Mouse (Mus musculus) CH12.LX (cell line): ENCODE data around the gene Crip3. TPM values are rescaled to one million over a fixed set of nuclear protein-coding genes. Genes with fewer than 3 reads are reported as not detected.

Experiments used
- DNase-seq: peaks from one replicate; pipeline ENCODE4 v3.0.0-alpha.2; 2013; ENCODE audit errors: extremely low read depth
- H3K27ac ChIP-seq: 2 replicates; pipeline ENCODE4 v1.5.1; 2012; ENCODE audit warnings: low read depth, mild to moderate bottlenecking, control low read depth, moderate library complexity; ENCODE audit not compliant: insufficient read depth
- H3K27me3 ChIP-seq: replicated peaks from 2 replicates; pipeline ENCODE3; 2012; ENCODE audit warnings: inconsistent platforms
- H3K36me3 ChIP-seq, 2 experiments: replicated peaks in 1 of 2; 2 replicates each; pipeline versions ENCODE3 to v1.6.1; 2012; ENCODE audit warnings: inconsistent platforms in 1 of 2, low read length in 1 of 2, mild to moderate bottlenecking in 1 of 2, mixed read lengths in 1 of 2, moderate library complexity in 1 of 2; ENCODE audit not compliant: control insufficient read depth in 1 of 2, insufficient read depth in 1 of 2
- H3K4me1 ChIP-seq, 2 experiments: 2 replicates each; pipeline ENCODE4 v1.6.1; 2012; ENCODE audit warnings: inconsistent platforms in 1 of 2, moderate library complexity in 1 of 2; ENCODE audit not compliant: insufficient read depth in 2 of 2, control insufficient read depth in 1 of 2
- H3K4me2 ChIP-seq: 2 replicates; pipeline ENCODE4 v1.6.1; 2012; ENCODE audit warnings: low read depth, mild to moderate bottlenecking, control low read depth; ENCODE audit not compliant: poor library complexity, insufficient read depth, severe bottlenecking
- H3K4me3 ChIP-seq, 3 experiments: fragments of 150-350 bp in 1 of 3; sonication (generic) in 1 of 3; replicated peaks in 1 of 3; 2 replicates each; pipeline versions ENCODE3 to v1.5.1; 2011 to 2012; ENCODE audit warnings: low read depth in 2 of 3, low read length in 2 of 3, mild to moderate bottlenecking in 2 of 3, moderate library complexity in 2 of 3, control low read depth in 1 of 3, improper control_type of control experiment in 1 of 3, inconsistent platforms in 1 of 3, mixed read lengths in 1 of 3; ENCODE audit not compliant: poor library complexity in 1 of 3
- H3K79me2 ChIP-seq: replicated peaks from 2 replicates; pipeline ENCODE4 v1.6.1; 2012; ENCODE audit warnings: mild to moderate bottlenecking, moderate library complexity; ENCODE audit not compliant: control insufficient read depth, poor library complexity, insufficient read depth, severe bottlenecking; ENCODE audit errors: extremely low read depth
- H3K9ac ChIP-seq: 2 replicates; pipeline ENCODE4 v1.6.1; 2012; ENCODE audit warnings: low read depth, mild to moderate bottlenecking, control low read depth, moderate library complexity; ENCODE audit not compliant: insufficient read depth
- H3K9me3 ChIP-seq: replicated peaks from 2 replicates; pipeline ENCODE3; 2012; ENCODE audit warnings: low read length, inconsistent platforms, mixed read lengths
- BHLHE40 ChIP-seq: IDR thresholded peaks from 2 replicates; pipeline ENCODE4 v1.6.1; 2011; ENCODE audit warnings: mild to moderate bottlenecking, low read depth, low read length, improper control_type of control experiment
- CHD1 ChIP-seq: IDR thresholded peaks from 2 replicates; pipeline ENCODE4 v1.6.1; 2012; ENCODE audit warnings: low read depth, low read length, improper control_type of control experiment, inconsistent platforms
- CTCF ChIP-seq, 2 experiments: IDR thresholded peaks in 1 of 2; conservative IDR thresholded peaks in 1 of 2; 2 replicates each; pipeline ENCODE4 v1.5.1; 2011 to 2012; ENCODE audit warnings: low read depth in 2 of 2, low read length in 2 of 2, improper control_type of control experiment in 1 of 2, inconsistent platforms in 1 of 2, mild to moderate bottlenecking in 1 of 2, moderate library complexity in 1 of 2
- E2F4 ChIP-seq: IDR thresholded peaks from 2 replicates; pipeline ENCODE4 v1.6.1; 2011; ENCODE audit warnings: low read depth, low read length, improper control_type of control experiment; ENCODE audit not compliant: insufficient replicate concordance
- ELF1 ChIP-seq: IDR thresholded peaks from 2 replicates; pipeline ENCODE4 v1.6.1; 2014; ENCODE audit warnings: low read depth, mild to moderate bottlenecking, inconsistent platforms, low read length, improper control_type of control experiment
- EP300 ChIP-seq: IDR thresholded peaks from 2 replicates; pipeline ENCODE4 v1.6.1; 2011; ENCODE audit warnings: low read length, improper control_type of control experiment
- ETS1 ChIP-seq: conservative IDR thresholded peaks from 2 replicates; pipeline ENCODE4 v1.6.1; 2012; ENCODE audit warnings: low read depth, mild to moderate bottlenecking, inconsistent platforms, low read length, improper control_type of control experiment, moderate library complexity
- HCFC1 ChIP-seq: IDR thresholded peaks from 2 replicates; pipeline ENCODE4 v1.6.1; 2012; ENCODE audit warnings: low read depth, mild to moderate bottlenecking, inconsistent platforms, low read length, improper control_type of control experiment
- IRF4 ChIP-seq: IDR thresholded peaks from 2 replicates; pipeline ENCODE4 v1.6.1; 2014; ENCODE audit warnings: low read depth, mild to moderate bottlenecking, inconsistent platforms, low read length, improper control_type of control experiment
- KAT2A ChIP-seq: IDR thresholded peaks from 2 replicates; pipeline ENCODE4 v1.6.1; 2012; ENCODE audit warnings: low read length, improper control_type of control experiment, inconsistent platforms; ENCODE audit not compliant: insufficient replicate concordance
- MAFK ChIP-seq: IDR thresholded peaks from 2 replicates; pipeline ENCODE4 v1.6.1; 2011; ENCODE audit warnings: low read length, improper control_type of control experiment; ENCODE audit not compliant: insufficient replicate concordance
- MEF2A ChIP-seq: IDR thresholded peaks from 2 replicates; pipeline ENCODE4 v1.6.1; 2014; ENCODE audit warnings: low read depth, mild to moderate bottlenecking, inconsistent platforms, low read length, improper control_type of control experiment, borderline replicate concordance
- MYC ChIP-seq: IDR thresholded peaks from 2 replicates; pipeline ENCODE4 v1.6.1; 2011; ENCODE audit warnings: low read depth, mild to moderate bottlenecking, improper control_type of control experiment, low read length
- NELFE ChIP-seq: IDR thresholded peaks from 2 replicates; pipeline ENCODE4 v1.6.1; 2011; ENCODE audit warnings: low read depth, low read length, improper control_type of control experiment
- RAD21 ChIP-seq: IDR thresholded peaks from 2 replicates; pipeline ENCODE4 v1.6.1; 2011; ENCODE audit warnings: low read depth, mild to moderate bottlenecking, low read length, improper control_type of control experiment, moderate library complexity
- SMC3 ChIP-seq: IDR thresholded peaks from 2 replicates; pipeline ENCODE4 v1.6.1; 2011; ENCODE audit warnings: low read depth, low read length, improper control_type of control experiment
- TBP ChIP-seq: conservative IDR thresholded peaks from 2 replicates; pipeline ENCODE4 v1.6.1; 2011; ENCODE audit warnings: low read depth, low read length, improper control_type of control experiment
- USF1 ChIP-seq: IDR thresholded peaks from 2 replicates; pipeline ENCODE4 v1.6.1; 2014; ENCODE audit warnings: low read depth, mild to moderate bottlenecking, inconsistent platforms, low read length, improper control_type of control experiment
- ZC3H11A ChIP-seq: IDR thresholded peaks from 2 replicates; pipeline ENCODE4 v1.6.1; 2012; ENCODE audit warnings: low read depth, mild to moderate bottlenecking, inconsistent platforms, low read length, improper control_type of control experiment
- ZKSCAN1 ChIP-seq: IDR thresholded peaks from 2 replicates; pipeline ENCODE4 v1.6.1; 2012; ENCODE audit warnings: low read depth, inconsistent platforms, low read length, improper control_type of control experiment, borderline replicate concordance
- dilution Hi-C: fragments of 300-500 bp; cut with MboI; formaldehyde crosslinking; loops from 2 replicates; pipeline ENCODE4 v1.14.3; 2020; ENCODE audit warnings: low sequenced_read_pairs; ENCODE audit not compliant: extremely low pct_unique_long_range_greater_than_20kb, extremely low pct_ligation_motif_present
- in situ Hi-C: fragments of 300-500 bp; cut with MboI; formaldehyde crosslinking; loops from 3 replicates; pipeline ENCODE4 v1.14.3; 2019; ENCODE audit warnings: low sequenced_read_pairs, low pct_ligation_motif_present, low pct_unique_long_range_greater_than_20kb, mixed read lengths
- polyA plus RNA-seq: library from polyadenylated mRNA; unstranded; fragments of >175 nt; gene quantifications from 2 replicates; pipeline ENCODE4 v1.2.1, GENCODE M21; 2012; ENCODE audit warnings: low read depth; ENCODE audit not compliant: insufficient read length
- total RNA-seq, 2 experiments: library from RNA; depleted of rRNA; stranded (reverse); fragments of 300-350 nt in 1 of 2; fragments of >200 nt in 1 of 2; gene quantifications; 2 replicates each; pipeline ENCODE4 v1.2.3; 2012 to 2014

The Crip3 gene
- total and polyA plus RNA-seq, 3 experiments = not detected

DNA sequence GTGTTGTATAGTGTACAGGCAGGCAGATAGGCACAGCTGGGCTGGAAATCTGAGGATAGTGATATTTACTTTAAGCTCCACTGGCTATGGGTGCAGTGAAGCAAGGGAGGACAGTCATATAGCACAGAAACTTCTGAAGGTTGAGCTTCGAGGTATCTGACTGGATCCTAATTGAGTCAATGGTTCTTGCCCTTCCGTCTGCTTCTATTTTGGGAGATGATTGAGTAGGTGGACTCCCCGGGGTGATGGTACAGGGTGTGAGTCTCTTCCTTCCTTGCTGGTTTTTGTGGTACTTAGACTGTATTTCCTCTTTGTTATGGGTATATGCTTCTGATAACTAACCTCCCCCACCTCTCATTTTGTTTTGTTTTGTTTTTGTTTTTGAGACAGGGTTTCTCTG lies 40.5 kb upstream of the Crip3 start:
- in situ Hi-C loops (loop anchor here (5.0 kb wide), 1 partner anchor 121 kb away; no protein-coding TSS in a partner anchor), dilution Hi-C loops (no loop called here)
- H3K4me1 ChIP-seq = peaks cover 4 to 16% of the 10 kb centered on the region in 2 experiments; a peak in 3 of 4 replicates
- no peaks in the 10 kb centered on the region for H3K9me3 ChIP-seq
- no peaks in the 10 kb centered on the region for H3K79me2 ChIP-seq
- peaks cover 25% of the 10 kb centered on the region for H3K27me3 ChIP-seq
- no peak overlapping the region for H3K4me3 ChIP-seq
- no peaks in the 10 kb centered on the region for H3K36me3 ChIP-seq
- H3K4me2 ChIP-seq = no peak overlapping the region
- no peak overlapping the region for H3K27ac ChIP-seq
- DNase-seq = peak; percentile 75
- H3K9ac ChIP-seq = no peak overlapping the region
- TF ChIP-seq IRF4 (peak; percentile 47; the same call in 1 of the 2 replicates), CHD1 (no peak), RAD21 (no peak), ELF1 (no peak), TBP (no peak), MAFK (0 out of 2 replicates have a peak, but pooled peaks have one; percentile 37), KAT2A (no peak), ETS1 (peak; percentile 51), SMC3 (no peak), MEF2A (peak; percentile 92), BHLHE40 (peak; percentile 54), E2F4 (no peak), EP300 (peak; percentile 69), ZKSCAN1 (no peak), USF1 (no peak)

DNA sequence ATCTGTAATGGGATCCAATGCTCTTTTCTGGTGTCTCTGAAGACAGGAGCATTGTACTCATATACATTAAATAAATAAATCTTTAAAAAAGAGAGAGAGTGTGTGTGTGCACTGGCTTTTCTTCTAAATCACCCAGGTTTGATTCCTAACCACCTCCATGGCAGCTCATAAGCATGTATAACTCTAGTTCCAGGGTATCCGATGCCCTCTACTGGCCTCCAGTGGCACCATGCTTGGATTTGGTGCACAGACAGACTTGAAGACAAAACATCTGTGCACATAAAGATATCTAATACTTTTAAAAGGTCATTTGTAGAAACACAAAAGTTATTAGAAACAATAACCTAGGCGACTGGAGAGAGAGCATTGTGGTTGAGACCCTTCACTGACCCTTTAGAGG lies 35.7 kb upstream of the Crip3 start:
- Histone ChIP-seq H3K36me3 (peaks cover 0 to 6% of the 10 kb centered on the region in 2 experiments), H3K9ac (no peak overlapping the region), H3K4me3 (no peak overlapping the region), H3K4me2 (no peak overlapping the region), H3K27ac (no peak overlapping the region), H3K9me3 (no peaks in the 10 kb centered on the region), H3K27me3 (no peaks in the 10 kb centered on the region), H3K4me1 (peaks cover 3 to 10% of the 10 kb centered on the region in 2 experiments; a peak in 3 of 4 replicates), H3K79me2 (no peaks in the 10 kb centered on the region)
- TF ChIP-seq HCFC1 (no peak), NELFE (peak; percentile 45; the same call in 1 of the 2 replicates), SMC3 (peak; percentile 85), CTCF (conservative IDR thresholded peaks at IDR 0.05 in 1 of 2, IDR thresholded peaks at IDR 0.05 in 1 of 2; ENCODE audit: low read depth in 2 of 2, low read length in 2 of 2) (peak; percentile 53 to 89; a peak in 3 of 4 replicates), CHD1 (no peak), RAD21 (peak; percentile 86), MYC (0 out of 2 replicates have a peak, but pooled peaks have one; percentile 53), ZC3H11A (0 out of 2 replicates have a peak, but pooled peaks have one; percentile 11)
- DNase-seq = peak; percentile 59
- in situ Hi-C loops (loop anchor here (10.0 kb wide), 1 partner anchor 58 kb away; no protein-coding TSS in a partner anchor), dilution Hi-C loops (no loop called here)
